Mouse (Mus musculus) splenic B cell, adult 2 months (primary cell): ENCODE data around the gene Fgf5.

Experiments used
- DNase-seq: peaks from one replicate; pipeline ENCODE4 v3.0.0-alpha.2; 2011; ENCODE audit warnings: low read depth, low spot score
- H3K27me3 ChIP-seq: 2 replicates; pipeline ENCODE4 v1.6.1; 2012; ENCODE audit warnings: mild to moderate bottlenecking, low read length, moderate library complexity, mixed read lengths; ENCODE audit not compliant: control insufficient read depth, poor library complexity, insufficient read depth, severe bottlenecking
- H3K36me3 ChIP-seq: 2 replicates; pipeline ENCODE4 v1.6.1; 2012; ENCODE audit warnings: mild to moderate bottlenecking, low read length, moderate library complexity, mixed read lengths; ENCODE audit not compliant: control insufficient read depth, poor library complexity, insufficient read depth, severe bottlenecking

Gene Fgf5

DNA sequence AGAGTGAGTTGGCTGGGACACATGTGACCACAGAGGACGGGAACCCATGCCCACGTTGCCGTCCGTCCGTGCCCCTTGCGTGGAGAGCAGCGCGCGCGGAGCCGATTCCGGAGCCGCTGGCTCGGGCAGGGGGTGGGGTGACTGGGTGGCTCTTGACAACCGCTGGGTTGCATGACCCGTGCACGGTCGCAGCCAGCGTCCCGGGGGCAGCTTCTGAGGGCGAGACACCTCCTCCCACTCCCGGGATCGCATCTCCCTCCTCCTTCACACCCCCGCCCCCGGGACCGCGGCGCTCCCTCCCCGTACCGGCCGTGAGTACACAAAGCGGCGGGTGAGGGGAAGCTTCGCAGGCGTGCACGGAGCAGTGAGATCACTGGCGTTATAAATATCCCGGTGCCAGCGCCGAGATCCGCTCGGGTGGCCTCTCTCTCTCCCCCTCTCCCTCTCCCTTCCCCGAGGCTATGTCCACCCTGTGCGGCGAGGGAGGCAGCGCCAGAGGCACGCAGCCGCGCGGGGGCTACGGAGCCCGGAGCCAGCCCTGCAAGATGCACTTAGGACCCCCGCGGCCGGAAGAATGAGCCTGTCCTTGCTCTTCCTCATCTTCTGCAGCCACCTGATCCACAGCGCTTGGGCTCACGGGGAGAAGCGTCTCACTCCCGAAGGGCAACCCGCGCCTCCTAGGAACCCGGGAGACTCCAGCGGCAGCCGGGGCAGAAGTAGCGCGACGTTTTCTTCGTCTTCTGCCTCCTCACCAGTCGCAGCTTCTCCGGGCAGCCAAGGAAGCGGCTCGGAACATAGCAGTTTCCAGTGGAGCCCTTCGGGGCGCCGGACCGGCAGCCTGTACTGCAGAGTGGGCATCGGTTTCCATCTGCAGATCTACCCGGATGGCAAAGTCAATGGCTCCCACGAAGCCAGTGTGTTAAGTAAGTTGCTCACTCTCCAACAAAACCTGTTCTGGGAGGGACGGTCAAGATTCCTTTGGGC, at the start of gene Fgf5:
Fgf5 (plus strand) TSS at position 347 of the 984 bp plus-strand sequence.
- no peak for DNase-seq
- no peaks in the 10 kb centered on the region; the same call in 1 of the 2 replicates for H3K27me3 ChIP-seq
- H3K36me3 ChIP-seq = no peaks in the 10 kb centered on the region

DNA sequence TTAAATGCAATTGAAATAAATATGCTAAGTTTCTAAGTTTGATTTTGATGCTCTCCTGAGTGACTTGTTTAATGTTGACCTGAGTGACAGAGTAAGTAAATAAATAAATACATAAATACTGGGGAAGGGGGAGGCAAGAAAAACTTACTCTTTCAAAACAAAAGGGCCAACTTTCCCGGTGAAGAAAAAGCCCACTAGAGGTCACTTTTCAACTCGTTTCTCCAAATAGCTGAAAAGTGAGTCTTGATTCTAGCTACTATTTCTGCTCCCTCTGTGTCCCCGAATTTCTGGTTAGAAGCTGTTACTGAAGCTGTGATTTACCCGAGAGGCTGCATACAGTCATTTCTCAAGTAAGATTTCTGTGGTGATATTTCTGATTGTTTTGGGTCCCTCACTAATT, 41.5 kb upstream of the Fgf5 start:
- no peak for DNase-seq
- Histone ChIP-seq H3K36me3 (no peaks in the 10 kb centered on the region), H3K27me3 (no peaks in the 10 kb centered on the region)

DNA sequence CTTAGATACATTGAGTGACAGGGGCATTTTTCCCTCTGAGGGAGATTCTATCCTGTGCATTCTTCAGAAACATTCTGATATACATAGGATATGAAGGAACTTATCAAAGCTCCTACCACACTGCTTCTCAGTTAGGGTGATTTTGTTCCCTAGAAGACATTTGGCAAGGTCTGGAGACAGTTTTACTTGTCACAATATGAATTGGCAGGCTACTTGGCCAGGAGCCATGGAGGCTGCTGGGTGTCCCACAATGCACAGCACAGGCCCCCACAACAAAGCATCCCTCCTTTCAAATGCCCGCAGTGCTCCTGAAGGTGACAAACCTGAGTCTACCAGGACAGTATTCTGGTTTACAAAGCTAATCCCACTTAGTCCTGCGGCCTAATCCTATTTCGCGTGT, 32.0 kb upstream of the Fgf5 start:
- Histone ChIP-seq H3K36me3 (no peaks in the 10 kb centered on the region), H3K27me3 (no peaks in the 10 kb centered on the region)
- no peak for DNase-seq

DNA sequence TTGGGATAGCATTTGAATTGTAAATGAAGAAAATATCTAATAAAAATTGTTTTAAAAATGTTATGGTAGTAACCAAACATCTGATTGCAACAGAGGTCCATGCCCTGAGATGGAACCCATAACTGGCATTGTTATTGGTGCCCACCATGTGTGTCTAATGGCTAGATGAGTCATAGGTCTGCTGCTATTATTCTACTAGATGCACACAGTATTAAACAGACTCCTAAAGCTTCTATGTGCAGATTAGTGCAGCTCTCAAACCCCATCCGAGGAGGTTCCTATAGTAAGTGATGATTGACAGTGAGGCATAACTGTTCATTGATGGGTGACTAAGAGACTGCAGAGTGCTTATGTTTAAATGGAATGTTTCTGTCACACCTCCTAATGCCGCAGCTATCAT, 27.3 kb upstream of the Fgf5 start:
- Histone ChIP-seq H3K27me3 (no peaks in the 10 kb centered on the region), H3K36me3 (no peaks in the 10 kb centered on the region)
- DNase-seq = no peak

DNA sequence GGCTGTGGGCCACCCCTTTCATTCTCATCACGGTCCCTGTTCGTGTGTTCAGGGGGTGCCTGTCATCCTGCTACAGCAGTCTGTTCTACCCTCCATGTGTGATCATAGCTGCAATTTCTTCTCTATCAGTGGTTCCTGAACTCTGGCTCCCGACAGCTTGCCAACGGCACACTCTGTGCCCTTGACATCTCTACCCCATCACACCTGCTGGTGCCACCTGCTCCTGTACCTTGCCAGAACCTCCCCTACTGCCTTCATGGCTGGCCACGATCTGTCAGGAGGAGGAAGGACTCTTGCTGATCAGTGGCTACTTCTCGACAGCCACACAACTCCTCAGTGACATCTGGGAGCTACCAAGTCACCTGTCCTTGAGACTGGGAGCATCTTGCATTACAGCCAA, 24.5 kb upstream of the Fgf5 start:
- H3K27me3 ChIP-seq = no peaks in the 10 kb centered on the region
- DNase-seq = no peak
- H3K36me3 ChIP-seq = no peaks in the 10 kb centered on the region

DNA sequence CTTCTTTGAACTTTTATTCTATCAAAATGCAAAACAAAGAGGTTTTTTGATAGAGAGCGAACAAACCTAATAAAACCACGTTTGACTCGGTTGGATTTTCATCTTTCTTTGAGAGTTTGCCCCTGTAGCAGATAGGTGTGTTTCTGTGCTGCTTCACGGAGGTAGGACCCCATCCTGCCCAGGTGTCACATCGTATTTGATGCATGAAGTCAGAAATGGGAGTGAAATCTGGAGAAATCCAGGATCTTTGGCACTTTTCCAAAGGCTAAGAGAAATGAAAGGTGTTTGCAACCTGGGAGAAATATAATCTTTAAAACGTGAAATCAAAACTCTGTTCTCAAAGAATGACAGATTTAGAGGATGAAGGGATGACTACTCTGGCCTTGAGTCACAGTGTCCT, 15.5 kb upstream of the Fgf5 start:
- DNase-seq = no peak
- no peaks in the 10 kb centered on the region for H3K36me3 ChIP-seq
- no peaks in the 10 kb centered on the region for H3K27me3 ChIP-seq

DNA sequence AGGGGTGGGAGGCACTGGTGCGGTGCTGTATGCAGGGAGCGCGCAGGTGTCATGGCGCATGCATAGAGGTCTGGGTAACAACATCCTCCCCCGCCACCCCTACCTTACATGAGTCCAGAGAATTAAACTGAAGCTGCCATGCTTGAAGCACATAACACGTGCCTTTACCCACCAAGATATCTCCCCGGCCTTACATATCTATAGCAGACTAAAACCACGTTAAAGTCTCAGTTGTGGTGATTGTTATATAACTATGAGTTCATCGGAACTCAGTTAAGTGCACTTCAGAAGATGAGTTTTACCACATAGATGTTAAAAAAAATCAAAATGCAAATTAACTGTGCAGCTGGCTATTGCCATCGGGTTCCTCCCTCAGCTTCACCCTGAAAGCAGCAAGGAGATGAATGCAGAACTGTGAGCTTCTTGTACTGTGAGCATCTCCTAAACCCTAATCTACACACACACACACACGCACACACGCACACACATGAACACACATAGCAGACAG, 12.6 kb upstream of the Fgf5 start:
- no peak for DNase-seq
- H3K27me3 ChIP-seq = no peaks in the 10 kb centered on the region
- no peaks in the 10 kb centered on the region for H3K36me3 ChIP-seq

DNA sequence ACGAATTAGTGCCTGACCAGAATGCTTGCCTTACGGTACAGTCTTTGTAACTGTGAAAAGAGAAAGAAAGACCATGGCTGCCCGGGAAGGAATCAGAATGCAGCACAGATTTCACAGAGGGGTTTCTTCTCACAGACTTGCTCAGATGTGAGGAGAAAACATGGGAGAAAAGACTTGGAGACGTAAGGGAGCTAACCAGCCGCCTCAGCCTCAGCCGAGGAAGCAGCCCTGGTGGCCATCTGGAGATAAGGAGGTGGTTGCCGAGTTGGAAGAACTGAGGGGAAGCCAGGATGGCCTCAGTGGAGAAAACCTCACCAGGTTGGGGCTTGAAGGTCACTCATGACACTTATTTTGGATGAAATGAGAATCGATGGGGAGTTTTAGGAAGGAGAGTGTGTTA, 8.7 kb upstream of the Fgf5 start:
- H3K27me3 ChIP-seq = no peaks in the 10 kb centered on the region
- no peak for DNase-seq
- H3K36me3 ChIP-seq = no peaks in the 10 kb centered on the region

DNA sequence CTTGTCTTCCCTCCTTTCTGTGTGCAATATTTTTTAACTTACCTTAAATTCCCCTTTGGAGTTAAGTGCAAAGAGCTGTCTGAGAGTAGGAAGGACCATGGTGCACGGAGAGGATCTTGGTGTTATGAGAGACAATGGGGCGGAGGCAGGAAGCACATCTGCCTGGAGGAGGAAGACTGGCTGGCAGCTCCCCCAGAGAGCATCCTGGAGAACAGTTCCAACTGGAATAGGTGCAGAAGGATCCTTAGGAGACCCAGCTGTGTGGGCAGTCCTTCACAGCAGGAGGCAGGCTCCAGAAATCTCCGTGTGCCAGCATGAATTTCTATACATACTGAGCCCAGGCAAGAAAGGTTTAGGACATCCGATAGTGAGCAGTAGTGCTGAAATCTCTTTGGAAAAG, 8.0 kb upstream of the Fgf5 start:
- DNase-seq = no peak
- Histone ChIP-seq H3K27me3 (no peaks in the 10 kb centered on the region), H3K36me3 (no peaks in the 10 kb centered on the region)

DNA sequence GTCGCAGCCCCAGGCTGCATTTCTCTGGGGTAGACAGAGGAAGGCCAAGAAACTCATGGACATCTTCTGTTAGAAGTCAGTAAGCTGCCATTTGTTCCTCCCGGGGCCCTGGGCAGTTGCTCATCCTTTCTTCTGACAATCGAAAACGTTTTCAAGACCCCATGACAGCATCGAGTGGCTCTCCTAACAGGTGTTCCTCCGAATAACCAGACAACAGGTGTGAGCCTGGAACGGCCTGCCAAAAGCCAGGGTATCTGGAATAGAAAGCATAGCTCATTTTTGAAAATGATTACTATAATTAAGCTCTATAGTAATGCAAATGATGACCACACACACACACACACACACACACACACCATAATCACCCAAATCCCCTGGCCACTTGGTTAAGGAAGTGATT, 7.2 kb upstream of the Fgf5 start:
- Histone ChIP-seq H3K27me3 (no peaks in the 10 kb centered on the region), H3K36me3 (no peaks in the 10 kb centered on the region)
- DNase-seq = no peak

DNA sequence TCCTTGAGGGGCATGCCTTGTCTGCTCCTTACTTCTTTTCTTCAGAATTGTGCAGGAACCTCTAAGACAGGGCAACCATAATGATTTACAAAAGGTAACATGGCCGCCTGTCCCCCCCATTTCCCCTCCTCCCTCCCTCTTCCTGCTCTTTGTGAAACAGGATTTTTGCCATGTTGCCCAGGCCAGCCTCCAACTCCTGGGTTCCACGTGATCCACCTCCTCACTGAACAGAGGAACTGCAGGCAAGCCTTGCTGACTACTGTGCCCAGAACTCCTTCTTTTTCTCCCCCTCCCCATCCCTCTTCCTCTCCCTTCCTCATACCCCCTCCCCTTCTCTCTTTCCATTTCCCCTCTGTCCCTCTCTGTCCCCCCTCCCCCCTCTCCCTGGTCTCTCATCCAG, 6.5 kb upstream of the Fgf5 start:
- H3K27me3 ChIP-seq = no peaks in the 10 kb centered on the region
- no peaks in the 10 kb centered on the region for H3K36me3 ChIP-seq
- DNase-seq = no peak

DNA sequence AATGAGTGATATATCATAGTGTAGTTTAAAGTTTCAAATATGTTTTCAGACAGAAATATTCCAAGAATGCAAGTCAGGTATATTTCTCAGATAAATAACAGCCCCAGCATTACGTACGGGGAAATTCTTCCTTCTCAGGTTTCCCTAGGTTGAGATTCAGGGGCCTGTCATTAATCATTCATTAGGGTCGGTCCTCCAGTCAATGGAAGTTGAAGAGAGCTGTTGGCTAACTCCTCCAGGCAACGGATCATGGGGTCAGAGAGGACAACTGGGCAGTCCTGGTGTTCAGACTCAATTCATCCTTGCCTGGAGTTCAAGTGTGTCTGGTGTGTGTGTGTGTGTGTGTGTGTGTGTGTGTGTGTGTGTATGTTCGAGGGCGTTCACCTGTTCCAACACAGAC, 837 bp upstream of the Fgf5 start:
- Histone ChIP-seq H3K27me3 (no peaks in the 10 kb centered on the region; the same call in 1 of the 2 replicates), H3K36me3 (no peaks in the 10 kb centered on the region)
- no peak for DNase-seq

DNA sequence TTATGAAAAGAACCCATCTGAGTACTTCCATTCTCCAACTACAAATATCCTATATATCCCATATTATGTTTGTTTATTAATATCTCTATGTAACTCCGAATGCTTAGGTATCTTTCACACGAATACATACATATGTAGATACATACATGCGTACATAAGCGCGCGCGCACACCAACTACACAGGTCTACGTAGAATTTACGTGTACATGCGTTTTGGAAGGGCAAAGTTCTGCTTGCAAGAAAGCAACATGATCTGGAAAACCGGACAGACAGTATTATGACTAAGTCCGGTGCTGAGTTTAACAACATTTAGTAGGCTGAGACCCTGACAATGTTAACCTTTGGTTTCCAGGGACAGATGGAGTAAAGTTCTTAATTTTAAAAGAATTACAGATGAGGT, 1.2 kb downstream of the Fgf5 start:
- Histone ChIP-seq H3K27me3 (no peaks in the 10 kb centered on the region; the same call in 1 of the 2 replicates), H3K36me3 (no peaks in the 10 kb centered on the region)
- no peak for DNase-seq

DNA sequence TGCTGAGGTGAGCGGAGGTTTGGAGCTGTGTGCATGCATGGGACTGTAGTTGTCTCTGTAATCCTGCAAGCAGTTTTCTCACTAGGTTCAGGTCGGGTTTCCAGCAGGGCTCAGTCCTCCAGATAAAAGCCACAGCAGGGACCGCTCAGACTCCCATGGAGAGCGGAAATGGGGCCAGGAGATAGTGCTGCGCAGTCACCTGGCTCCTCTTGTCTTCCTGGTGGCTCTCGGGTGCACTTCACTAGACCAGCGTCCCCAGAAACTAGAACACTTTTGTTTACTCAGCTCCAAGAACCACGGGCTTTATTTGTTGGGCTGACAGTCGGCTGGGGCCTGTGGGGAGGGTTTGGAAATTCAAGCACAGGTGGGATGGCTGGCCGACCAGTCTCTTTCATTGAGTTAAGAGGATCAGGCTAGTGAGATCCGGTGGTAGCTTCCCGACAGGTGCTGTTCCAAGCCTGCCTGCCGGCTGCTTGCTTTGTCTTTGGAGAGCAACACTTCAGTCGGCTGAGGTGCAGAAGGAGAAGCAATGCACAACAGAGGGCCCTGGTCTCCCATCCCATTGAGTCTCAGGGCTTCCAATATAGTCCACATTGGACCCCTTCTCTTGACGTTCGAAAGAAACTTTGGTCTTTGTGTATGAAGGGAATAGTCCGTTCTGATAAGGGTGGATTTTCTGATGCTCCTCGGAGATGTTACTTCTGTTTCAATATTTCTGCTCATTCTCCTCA, 1.9 kb downstream of the Fgf5 start:
- Histone ChIP-seq H3K36me3 (no peaks in the 10 kb centered on the region), H3K27me3 (no peaks in the 10 kb centered on the region; the same call in 1 of the 2 replicates)
- no peak for DNase-seq

DNA sequence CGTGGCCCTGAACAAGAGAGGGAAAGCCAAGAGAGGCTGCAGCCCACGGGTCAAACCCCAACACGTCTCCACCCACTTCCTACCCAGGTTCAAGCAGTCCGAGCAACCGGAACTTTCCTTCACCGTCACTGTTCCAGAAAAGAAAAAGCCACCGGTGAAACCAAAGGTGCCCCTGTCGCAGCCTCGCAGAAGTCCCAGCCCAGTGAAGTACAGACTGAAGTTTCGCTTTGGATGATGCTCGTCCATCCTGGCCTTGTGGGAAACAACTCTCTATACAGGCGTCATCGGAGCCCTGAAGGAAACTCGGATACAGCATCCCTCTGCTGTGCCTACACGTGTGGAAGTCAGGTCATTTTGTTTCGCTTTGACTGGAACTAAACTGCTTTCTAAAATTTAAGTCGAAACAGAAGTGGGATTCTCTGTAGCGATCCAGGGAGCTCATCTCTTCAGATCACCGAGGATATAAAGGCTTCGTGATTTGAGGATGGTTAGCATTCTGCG, 21.4 kb downstream of the Fgf5 start:
- no peaks in the 10 kb centered on the region for H3K36me3 ChIP-seq
- no peak for DNase-seq
- no peaks in the 10 kb centered on the region for H3K27me3 ChIP-seq
